Mouse (Mus musculus): ENCODE measurements at regions not wholly inside any gene's neighbourhood (a gene's known extent, or its start where the extent isn't known, plus 50 kb on each side); places are given as distances from the start of the nearest gene placed in this dataset.
A peak's percentile ranks its signal among the peaks of the same experiment; 100 is the strongest.

DNA sequence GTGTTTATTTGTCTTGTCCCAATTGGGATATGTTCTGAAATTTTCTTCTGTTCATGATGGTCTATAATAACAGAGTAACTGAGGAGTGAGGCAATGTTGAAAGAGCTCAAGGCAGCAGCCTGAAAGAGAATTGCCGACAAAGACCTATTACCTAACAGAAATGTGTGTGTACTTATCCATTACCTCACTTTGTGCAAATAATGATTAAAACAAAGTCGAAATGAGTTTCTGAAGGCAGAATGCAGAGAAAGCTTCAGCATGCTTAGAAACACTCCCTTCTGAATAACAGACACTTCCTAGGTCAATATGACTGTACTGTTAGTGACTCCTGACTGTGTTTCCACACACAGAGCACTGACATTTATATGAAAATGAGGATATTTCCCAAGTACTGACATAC lies 63.0 kb downstream of the Kbtbd8 start:
- no peak for DNase-seq (ENCODE audit: extremely low spot score, low read depth, low spot score)

DNA sequence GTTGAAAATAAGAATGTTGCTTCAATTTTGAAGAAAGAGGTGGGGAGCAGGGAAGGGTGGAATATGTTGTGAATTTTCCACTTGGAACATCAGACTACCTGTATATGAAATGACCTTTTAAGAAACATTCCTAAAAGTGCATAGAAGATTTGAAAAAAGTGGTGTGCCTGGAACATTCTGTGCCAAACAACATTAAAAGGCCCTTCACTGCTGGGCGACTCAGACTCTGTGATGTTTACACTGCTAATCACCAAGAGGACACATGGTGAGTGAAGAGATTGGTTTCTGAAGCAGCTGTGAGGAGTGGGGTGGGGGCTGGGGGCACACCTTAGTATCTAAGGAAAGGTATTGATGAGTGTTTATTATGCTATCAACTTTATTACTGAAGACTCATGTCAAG lies 65.2 kb downstream of the Kbtbd8 start:
- no peak for DNase-seq (ENCODE audit: extremely low spot score, low read depth, low spot score)

DNA sequence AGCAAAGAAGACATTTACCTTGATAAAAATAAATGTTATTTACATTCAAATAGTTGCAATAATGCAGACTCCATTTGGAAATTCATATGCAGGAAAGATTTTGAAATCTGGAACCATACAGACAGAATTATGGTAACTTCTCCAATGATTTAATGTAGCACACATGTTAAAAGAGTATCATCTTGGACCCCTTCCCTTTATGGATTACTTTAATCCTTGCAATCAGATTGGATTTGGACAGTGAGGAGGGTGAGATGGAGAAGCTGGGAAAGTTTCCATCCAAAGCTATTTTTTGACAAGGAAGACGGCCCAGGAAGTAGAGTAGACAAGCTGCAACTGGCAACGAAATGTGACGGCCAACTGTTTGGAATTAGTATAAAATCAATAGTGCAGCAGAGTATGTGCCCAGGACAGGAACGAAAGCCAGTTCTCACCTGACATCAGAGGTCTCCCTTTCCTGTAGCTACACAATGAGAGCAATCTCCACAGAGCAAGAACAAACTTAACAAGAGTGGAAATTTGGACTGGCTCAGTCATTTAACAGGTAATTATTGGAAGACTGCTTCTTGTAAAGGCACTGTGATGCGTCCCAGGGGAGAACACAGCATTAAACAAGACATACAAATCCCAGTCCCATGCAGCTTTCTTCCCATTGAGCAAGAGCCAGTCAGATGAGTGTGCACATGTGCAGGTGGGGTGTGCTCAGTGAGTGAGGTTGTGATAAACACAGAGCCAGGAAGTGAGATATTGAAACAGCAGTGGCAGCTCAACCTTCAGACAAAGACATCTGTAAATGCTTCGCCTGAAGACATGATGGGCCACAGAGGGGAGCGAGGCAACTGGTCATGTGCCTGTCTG lies 68.3 kb downstream of the Kbtbd8 start:
- no peak for DNase-seq (ENCODE audit: extremely low spot score, low read depth, low spot score)

DNA sequence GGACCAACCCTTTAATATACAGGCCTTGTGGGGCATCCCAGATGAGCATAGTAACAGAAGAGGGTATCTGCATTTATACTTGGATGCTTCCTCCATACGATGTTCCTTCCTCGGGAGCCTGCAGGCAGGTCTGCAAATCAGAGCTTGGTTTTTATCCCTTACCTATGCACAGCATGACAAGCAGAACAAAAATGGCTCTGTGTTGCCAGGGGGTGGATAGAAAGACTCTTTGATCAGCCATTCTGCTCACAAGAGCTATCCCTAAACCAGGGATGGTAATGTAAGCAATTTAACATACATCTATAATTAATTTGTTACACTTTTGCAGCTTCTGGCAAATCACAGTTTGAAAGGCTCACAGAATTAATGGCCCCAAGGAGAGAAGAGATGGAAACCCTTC lies 79.6 kb downstream of the Kbtbd8 start:
- no peak for DNase-seq (ENCODE audit: extremely low spot score, low read depth, low spot score)

DNA sequence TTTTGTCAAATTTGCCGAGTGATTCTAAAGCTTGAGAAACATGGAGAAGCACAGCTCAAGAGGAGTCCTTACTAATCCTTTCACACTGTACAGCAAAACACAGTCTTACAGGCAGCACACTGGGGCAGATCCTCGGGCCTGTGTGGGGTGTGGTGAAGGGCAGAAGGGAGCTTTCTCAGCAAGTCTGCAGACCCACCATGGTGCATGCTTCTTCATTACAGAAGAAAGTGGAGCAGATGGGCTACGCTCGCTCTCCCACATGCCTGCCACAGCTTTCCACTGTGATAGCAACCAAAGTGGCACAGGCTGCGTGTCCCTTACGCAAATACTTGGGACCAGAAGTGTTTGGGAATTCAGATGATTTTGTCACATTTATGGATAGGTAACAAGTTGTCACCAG lies 81.6 kb downstream of the Kbtbd8 start:
- no peak for DNase-seq (ENCODE audit: extremely low spot score, low read depth, low spot score)

DNA sequence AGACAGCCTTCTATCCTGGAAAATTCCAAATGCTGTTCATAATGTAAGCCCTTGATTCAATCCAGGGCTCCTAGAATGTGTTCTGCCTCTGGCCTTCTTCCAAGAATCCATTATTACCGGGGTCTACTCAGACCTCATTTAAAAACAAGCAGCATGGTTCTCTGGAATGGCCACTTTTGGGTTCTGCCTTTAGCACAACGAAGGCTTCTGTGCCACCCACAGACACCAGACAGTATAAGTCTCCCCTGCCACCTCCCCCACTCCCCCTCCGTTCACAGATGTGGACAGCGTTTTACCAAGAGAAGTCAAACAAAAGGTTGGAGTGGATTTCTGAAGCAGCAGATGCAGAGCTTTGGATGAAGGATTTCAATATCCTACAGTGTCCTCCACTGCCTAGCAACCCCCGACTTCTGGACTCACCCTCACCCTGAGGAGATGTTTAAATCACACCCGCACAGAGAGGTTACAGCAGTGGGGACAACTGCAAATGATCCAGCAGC lies 85.3 kb downstream of the Kbtbd8 start:
- no peak for DNase-seq (ENCODE audit: extremely low spot score, low read depth, low spot score)

DNA sequence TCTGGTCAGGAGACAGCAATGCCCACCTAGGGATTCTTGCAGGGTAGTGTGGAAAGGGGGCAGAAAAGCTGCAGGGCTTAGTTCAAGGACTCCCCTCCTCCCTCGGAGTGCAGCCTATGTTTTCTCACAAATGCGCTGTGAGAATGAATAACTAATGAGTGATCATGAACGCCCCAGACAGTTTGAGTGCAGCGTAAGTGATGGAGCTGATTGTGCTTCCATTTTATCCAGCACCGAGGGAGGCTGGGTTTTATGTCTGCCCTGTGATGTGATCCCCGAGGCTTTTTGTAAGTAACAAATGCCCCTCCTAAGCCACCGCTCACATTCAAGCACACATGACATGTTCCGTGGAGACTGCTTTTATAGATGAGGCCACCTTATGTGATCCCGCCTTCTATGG lies 85.9 kb downstream of the Kbtbd8 start:
- DNase-seq (ENCODE audit: extremely low spot score, low read depth, low spot score): no peak

DNA sequence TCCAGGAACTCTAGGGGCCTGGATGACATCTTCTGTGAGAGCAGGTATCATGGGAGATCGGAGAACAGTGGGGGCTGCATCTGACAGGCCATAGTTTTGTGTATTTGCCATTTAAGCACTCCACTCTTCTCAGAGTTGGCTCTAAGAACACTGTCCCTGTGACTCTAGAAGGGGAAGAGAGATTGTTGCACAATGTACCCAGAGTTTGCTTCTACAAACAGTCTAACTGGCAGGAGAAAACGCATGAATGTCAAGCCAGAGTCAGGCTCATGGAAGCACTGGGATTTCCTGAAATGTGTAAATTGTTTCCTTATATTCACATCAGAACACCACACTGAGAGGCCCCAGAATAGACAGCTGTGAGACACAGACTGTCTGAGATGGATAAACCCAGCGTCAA lies 87.2 kb downstream of the Kbtbd8 start:
- no peak for DNase-seq (ENCODE audit: extremely low spot score, low read depth, low spot score)

DNA sequence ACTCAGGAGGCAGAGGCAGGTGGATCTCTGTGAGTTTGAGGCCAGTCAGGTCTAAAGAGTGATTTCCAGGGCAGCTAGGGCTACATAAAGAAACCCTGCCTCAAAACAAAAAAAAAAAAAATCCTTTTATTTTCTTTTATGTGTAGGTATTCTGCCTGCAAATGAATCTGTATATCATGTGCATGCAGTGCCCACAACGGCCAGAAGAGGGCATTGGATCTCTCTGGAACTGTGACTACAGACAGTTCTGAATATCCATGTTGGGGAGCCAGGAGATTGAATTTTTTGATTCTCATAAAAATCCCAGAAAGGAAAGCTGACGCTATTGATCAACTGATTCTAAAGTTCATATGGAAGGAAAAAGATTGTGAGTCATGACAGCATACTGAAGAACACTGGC lies 90.0 kb downstream of the Kbtbd8 start:
- no peak for DNase-seq (ENCODE audit: extremely low spot score, low read depth, low spot score)

DNA sequence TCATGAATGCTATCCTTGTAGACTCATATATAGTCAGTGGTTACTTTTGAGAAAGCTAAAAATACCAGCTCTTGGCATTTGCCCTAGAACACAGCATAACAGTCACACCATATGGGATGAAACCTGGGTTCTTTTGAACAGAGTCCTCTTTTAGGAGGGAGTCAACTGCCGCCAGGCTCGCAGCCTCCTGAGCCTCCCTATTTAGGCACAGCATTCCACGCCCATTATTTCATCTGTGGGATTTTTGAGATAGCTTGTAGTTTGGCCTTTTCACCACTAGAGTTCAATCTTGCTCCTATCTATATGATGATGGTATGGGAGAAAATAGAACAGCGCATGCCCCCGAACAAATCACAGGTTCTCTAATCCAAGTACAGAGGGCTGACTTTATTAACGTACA lies 100.4 kb downstream of the Kbtbd8 start:
- peak; percentile 20 for DNase-seq (ENCODE audit: extremely low spot score, low read depth, low spot score)

DNA sequence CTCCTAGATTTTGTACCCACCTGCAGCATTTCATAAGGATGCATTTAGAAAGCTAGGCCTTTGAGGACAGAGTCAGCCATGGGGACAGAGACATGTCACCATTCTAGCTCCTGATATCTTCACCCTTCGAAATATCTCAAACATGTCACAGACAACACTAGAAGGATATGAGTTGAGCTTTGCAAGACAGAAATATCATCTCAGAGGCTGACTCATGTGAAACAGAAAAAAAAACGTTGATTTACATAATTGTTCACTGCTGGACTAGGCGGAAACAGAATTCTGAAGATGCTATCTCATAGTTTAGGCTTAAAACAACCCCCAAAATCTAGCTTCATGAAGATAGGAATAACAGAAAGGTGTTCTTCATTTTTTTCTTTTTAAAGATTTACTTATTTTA lies 101.8 kb downstream of the Kbtbd8 start:
- no peak for DNase-seq (ENCODE audit: extremely low spot score, low read depth, low spot score)

DNA sequence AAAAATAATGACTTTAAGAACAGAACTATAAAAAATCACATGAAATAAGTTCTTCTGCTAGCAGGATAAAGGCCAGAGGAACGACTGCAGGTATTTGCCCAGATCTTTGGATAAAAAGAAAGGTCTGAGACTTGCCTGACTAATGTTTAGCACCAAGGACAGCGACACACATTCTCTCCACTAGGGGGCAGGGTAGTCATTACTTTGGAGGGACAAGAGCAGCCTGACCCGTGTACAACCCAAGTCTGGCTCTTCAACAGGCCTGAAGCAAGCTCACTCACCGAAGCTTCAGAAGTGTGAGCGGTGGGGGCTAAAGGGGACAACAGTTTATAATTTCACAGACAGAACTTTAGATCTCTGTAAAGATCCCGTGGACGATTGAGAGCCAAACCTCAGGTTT lies 98.4 kb upstream of the Gm10234 start:
- DNase-seq (ENCODE audit: extremely low spot score, low read depth, low spot score): peak; percentile 83

DNA sequence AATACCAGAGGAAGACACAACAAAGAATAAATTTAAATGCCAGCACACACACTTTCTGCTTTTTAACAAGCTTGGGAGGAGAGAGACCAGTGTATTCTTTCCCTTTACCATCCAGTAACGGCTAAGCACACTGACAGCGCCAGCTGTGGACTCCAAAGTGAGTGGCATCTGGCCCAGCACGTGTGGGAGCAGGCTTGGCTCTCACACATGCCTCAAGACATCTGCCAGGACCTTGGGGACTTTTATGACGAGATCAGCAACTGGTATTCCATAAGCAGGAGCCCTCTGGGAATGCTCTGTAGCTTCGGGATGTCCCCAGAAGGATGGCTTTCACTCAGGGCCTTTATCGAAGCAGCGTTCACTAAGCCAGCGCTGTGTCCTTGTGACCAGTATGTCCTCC lies 92.0 kb upstream of the Gm10234 start:
- no peak for DNase-seq (ENCODE audit: extremely low spot score, low read depth, low spot score)

DNA sequence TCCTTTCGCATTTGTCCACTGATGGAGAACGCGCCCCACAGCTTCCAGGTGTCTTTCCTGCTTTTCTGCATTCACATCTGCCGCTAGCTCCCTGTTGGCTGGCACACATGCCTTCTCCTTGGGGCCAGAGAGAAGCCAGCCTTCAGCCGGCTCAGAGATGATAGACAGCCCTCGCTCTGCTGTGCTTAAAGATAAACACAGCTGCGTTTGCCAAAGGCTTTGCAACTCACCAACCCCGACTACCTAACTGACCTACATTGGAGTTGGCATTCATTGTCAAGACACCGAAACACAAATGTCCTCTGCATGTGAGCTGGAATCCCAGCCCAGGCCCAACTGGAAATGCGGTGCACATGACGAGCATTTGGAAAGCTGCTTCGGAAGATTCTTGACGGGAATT lies 87.2 kb upstream of the Gm10234 start:
- no peak for DNase-seq (ENCODE audit: extremely low spot score, low read depth, low spot score)

DNA sequence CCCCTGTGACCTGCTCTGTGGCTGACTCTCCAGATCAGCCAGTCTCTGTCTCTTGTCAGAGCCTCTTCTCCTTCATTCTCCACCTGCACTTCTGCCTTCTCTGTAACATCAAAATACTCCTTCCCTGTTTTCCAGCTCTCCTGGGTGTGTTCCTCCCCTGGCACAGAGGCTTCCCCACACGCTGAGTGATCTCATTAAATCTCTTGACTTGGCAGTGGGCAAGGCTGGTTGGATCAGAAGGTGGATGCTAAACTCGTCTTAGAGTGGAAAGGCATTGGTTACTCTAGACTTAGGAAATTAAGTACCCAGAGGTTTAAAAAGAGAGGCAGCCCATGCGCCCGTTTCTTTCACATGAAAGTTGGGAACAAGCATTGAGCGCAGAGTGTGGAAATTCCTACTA lies 78.3 kb upstream of the Gm10234 start:
- no peak for DNase-seq (ENCODE audit: extremely low spot score, low read depth, low spot score)

DNA sequence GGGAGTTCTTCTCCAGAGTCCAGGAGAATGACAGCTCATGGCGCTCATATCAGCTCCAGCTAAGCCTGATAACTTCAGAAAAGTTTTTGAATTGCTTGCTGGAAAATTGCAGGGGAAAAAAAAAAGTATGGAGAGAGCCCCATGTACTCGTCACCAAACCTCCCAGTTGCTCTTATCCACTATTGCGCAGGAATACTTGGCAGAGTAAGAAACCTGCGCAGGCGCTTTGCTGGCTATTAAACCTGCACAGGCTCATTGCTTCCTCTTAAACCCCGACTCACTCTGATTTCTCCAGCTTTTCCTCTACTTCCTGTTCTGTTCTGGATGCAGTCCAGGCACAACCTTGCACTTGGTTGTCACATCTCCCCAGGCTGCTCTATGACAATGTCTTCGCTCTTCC lies 77.0 kb upstream of the Gm10234 start:
- no peak for DNase-seq (ENCODE audit: extremely low spot score, low read depth, low spot score)

DNA sequence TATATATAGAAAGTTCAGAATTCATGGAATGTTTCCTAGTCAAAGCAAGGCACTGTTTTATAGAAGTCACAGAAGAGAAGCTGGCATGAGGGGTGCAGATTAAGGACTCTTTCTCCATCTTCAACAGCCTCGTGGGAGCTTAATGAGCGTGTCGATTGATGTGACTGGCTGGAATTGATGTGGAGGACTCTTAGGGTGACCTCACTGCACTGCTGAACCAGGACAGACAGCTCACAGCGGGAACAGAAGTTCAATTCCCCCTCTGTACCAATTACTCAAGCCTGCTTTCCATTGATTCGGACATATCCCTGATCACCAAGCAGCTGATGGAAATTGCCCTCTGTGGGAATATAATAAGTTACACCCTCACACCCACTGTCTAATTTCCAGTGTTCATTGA lies 65.6 kb upstream of the Gm10234 start:
- DNase-seq (ENCODE audit: extremely low spot score, low read depth, low spot score): no peak

DNA sequence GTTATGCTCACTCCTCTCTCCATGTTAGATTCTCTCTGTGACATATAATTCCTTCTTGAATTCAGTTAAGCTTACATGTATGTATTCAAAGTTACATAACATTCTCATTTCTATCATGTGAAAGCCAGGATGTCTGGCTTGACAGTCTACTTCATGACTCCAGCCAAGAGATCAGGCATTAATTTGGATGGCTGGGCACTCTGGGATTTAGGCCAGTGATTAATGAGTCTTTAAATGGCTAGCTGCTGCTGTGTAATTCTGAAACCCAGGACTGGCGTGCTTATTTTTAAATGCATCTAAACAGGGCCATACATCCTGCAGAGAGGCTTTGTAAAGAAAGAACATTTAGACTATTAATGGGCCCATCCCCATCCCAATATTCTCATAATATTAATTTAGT lies 60.9 kb upstream of the Gm10234 start:
- DNase-seq (ENCODE audit: extremely low spot score, low read depth, low spot score): no peak

DNA sequence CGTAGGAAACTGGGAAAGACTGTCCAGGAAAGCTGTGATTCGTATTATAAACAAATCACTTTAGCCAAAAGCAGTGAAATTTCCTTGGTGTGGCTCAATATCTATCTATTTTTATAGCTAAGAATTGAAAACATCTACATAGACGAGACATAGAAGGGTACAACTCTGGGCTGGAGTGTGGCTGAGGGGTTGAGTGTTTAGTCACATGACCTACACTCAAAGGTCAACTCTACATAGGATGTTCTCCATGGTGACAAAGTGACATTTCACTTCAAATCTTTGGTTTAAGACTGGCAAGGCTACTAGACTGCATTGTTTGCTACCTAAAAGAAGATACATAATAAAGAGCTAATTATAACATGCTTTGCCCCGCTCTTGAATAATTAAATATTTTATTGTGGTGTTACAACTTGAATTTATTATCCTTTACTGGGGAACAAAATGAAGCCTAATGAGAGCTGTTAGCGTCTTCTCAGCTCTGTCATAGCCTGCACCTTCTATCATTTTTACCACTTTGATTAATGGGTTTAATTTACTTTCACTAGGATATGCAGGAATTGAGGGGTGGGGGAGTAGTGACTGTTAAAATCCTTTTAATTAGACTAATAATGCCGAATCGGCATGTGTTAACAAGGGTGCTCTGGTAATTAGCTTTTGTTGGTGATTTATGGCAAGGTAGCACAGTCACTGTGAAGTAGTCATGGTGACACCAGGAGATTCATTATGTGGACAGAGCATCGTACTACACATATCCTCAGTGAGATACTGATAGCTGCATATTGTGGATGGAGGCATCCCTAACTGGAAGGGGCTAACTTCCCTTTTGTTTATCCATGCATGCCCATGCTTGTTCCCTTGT lies 57.7 kb upstream of the Gm10234 start:
- no peak for DNase-seq (ENCODE audit: extremely low spot score, low read depth, low spot score)

DNA sequence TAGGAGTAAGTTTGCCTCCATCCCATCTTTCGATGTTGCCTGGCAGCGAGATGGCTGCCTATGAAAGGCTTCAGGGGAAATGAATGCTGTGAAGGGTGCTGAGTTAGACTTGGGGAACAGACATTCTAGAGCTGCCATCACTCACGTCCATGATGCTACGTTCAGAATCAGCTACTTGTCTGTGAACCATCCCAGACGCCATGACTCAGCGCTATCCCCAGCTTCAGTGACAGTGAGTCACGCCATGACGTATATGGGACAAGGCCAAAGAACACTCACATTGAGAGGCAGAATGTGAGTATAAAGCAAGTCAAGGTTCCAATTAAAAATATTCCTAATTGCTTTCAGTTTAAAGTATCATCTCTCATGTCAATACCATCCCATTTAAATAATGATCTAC lies 52.4 kb upstream of the Gm10234 start:
- no peak for DNase-seq (ENCODE audit: extremely low spot score, low read depth, low spot score)
